Mouse (Mus musculus) embryo, embryonic 9.5 days (tissue): ENCODE results near the gene Macrod2.
A peak's percentile ranks its signal among the peaks of the same experiment; 100 is the strongest.

Experiments
- DNase-seq: peaks from one replicate; pipeline ENCODE4 v3.0.0-alpha.2; 2017; ENCODE audit errors: extremely low spot score

The Macrod2 gene

GRCm38 (mm10) chr2:140570874-140571273 lies 175.8 kb downstream of the Macrod2 start:
- no peak for DNase-seq

DNA sequence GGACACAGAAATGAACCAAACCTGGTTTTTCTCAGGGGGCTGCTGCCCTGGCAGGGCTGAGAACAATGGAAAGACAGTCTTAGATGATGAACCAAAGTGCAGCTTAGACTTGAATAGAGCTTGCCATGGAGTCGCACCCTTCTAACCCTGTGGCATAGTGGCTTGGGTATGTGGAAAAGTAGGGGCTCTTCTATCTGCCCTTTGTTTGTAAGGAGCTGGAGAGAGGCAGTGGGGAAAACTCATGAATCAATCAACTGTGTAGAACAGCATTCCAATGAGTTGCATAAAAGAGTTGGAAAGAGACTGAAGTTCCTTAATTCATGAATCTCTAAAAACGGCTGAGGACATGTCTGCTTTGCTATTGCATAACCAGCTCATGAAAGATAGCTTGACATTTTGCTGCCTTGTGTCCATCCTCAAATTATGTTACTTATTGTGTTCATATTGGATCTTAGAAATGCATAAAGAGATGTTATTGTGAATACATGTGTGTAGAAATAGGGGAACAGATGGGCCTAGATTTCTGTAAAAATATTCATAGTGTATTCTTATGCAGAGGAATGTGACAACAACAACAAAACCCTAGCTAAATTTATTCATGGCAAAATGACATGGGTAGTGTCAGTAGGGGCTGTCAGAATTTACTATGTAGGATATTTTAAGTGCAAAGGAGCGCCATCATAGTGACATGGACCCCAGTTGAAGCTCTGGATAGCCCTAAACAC lies 197.6 kb downstream of the Macrod2 start:
- DNase-seq = no peak

- DNase-seq = no peak
These were observed 201.8 kb downstream of the Macrod2 start for GRCm38 (mm10) chr2:140596906-140597305.

GRCm38 (mm10) chr2:140615451-140615850 lies 220.3 kb downstream of the Macrod2 start:
- no peak for DNase-seq

DNA sequence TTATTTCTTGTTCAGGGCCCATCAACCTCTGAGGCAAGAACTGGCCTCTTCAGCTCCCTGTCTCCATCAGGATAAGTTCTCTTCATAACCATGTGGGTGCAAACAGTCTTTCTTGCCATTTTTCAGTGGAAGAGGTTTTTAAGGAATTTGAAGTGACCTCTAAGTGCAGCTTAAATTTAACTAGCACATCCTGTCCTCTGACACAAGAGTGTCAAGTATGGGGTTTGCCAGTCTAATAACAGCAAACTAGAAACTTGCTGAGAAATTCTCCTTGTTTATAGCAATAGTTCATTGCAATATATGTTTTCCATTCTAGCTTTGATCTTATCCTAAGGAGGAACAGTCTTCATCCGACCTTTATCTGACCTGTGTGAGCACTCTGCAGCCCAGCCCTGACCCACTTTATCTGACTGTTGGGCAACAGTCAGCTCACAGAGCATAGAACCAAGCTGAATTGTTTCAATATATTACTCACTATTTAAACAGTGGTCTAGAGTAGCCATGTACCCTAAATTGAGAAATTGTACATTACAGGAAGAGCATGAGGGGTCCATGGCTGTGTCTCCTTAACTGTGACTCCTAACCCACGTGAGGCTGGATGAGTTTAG lies 226.7 kb downstream of the Macrod2 start:
- DNase-seq = no peak

DNA sequence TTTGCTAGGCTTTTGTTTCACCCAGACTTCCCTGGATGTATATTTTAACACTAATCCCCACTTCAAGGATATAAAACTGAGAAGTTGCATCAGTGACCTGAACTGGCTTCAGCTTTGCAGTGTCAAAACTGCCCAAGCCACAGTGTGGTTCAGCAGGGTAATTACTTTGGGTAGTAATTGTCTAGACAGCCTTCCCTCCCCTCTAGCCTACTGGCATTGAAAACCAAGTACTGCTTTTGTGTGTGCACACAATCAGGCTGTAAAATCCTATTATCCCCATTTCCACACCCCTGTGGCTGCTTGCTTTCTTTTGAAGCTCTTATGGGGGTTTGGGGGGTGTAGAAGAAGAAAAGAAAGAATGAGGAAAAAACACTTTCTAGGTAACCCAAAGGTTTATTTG lies 258.4 kb downstream of the Macrod2 start:
- peak; percentile 31 for DNase-seq

GRCm38 (mm10) chr2:140653978-140654377 lies 258.9 kb downstream of the Macrod2 start:
- no peak for DNase-seq

DNA sequence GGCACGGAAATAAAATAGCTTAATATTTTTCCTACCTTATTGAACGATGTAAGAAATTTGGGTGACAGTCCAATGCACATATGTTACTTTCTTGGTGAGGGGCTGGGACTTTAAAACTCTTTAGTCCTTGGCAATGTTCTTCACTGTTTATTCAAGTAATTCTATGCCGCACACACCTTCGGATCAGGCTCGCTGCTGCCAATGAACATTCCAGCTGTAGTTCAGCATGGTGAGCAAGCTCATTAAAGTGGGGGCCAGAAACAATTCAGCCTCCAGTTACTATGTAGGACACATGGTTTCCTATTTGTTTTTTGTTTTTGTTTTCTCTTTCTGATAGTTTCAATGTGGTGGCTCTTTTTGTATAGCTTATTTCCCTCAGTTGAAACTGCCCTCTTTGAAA lies 267.6 kb downstream of the Macrod2 start:
- DNase-seq = no peak

DNA sequence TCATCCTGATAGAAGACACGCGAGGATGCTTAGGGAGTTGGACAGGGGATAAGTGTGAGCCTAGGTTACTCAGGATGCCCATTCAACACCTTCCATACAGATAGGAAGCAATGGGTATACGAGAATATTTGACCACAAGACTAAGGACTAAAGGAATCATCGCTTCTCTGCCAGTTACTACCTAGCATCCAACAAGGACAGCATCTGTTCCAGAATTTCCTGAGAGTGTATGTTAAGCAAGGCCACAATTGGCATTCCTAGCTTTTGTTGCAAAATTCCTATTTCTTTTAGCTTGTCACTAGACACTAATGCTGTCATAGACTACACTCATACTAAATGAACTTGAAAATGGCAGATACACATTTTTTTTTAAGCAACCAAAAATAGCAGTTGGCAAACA lies 269.3 kb downstream of the Macrod2 start:
- DNase-seq = no peak

DNA sequence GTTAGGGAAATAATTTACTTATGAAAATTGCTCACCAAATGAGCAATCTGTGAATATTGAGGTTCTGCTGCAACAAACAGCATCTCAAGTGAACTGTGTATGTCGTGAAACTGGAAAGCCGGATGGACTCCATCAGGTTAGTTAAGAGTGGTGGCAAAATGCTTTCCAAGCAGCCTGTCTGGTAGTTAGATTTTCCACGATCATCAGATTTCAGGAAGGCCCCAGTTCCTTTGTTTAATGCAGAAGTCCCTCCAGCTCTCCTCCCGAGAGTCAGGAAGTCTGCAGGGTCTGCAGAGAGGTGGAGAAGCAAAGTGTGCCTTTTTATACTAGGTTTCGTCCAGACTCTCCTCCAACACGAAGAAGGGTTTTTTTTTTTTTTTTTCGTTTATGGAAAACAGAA lies 271.7 kb downstream of the Macrod2 start:
- DNase-seq = no peak

- no peak for DNase-seq
These were observed 272.3 kb downstream of the Macrod2 start for GRCm38 (mm10) chr2:140667261-140668047.

- DNase-seq = peak; percentile 83
These were observed 273.2 kb downstream of the Macrod2 start for GRCm38 (mm10) chr2:140668311-140668710.

GRCm38 (mm10) chr2:140669081-140669480 lies 274.0 kb downstream of the Macrod2 start:
- DNase-seq = peak; percentile 25

- DNase-seq = no peak
These were observed 274.7 kb downstream of the Macrod2 start for GRCm38 (mm10) chr2:140669786-140670185.

GRCm38 (mm10) chr2:140670457-140670856 lies 275.3 kb downstream of the Macrod2 start:
- peak; percentile 73 for DNase-seq

- peak; percentile 92 for DNase-seq
These were observed 276.0 kb downstream of the Macrod2 start, which contains the start of gene Flrt3 for GRCm38 (mm10) chr2:140670963-140671702. TSS of gene Flrt3 (minus strand) at chr2:140671469.

- no peak for DNase-seq
These were observed 278.4 kb downstream of the Macrod2 start for GRCm38 (mm10) chr2:140673466-140673865.

- DNase-seq = no peak
These were observed 281.6 kb downstream of the Macrod2 start for GRCm38 (mm10) chr2:140676728-140677127.

GRCm38 (mm10) chr2:140690906-140691305 lies 295.8 kb downstream of the Macrod2 start:
- DNase-seq = no peak

GRCm38 (mm10) chr2:140691403-140691802 lies 296.3 kb downstream of the Macrod2 start:
- no peak for DNase-seq

DNA sequence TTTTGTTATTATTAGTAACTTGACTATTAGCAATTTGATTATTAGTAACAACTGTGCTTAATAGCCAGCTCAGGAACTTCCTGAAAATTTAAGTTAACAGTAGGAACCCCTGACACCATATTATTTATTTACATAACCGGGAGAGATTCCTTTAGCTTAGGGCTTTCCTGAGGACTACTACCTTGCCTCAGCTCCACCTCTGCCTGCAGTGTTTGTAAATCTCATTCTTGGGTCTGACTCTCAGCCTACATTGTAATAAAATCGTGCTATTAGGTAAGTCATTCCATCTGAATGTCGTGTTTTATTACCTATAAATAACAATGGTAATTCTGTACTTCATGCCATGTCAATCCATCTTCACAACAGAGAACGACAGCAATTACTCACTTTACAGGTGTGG lies 297.4 kb downstream of the Macrod2 start:
- no peak for DNase-seq

GRCm38 (mm10) chr2:140693845-140694244 lies 298.7 kb downstream of the Macrod2 start:
- DNase-seq = no peak
